Mouse (Mus musculus): Measurements from ENCODE around the gene Psmb8.
"Not testable (repeated sequence)": the region's sequence is repeated elsewhere in the genome, so short reads cannot be mapped to it uniquely, and the experiment has no call there.

DNA sequence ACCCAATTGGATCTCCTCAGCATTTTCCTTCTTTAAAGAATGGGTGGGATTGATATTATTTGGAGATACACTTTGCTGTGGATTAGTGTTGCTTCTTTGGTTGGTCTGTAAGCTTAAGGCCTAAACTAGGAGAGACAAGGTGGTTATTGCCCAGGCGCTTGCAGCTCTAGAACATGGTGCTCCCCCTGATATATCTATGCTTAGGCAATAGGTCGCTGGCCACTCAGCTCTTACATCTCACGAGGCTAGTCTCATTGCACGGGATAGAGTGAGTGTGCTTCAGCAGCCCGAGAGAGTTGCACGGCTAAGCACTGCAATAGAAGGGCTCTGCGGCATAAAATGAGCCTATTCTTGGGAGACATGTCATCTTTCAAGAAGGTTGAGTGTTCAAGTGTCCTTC is 34.5 kb downstream of the Psmb8 start:
- TF ChIP-seq CTCF, POLR2A (IDR thresholded peaks at IDR 0.05; ENCODE audit: insufficient read depth, low read depth, low read length): not testable (repeated sequence)

All from olfactory bulb, adult 2 months (tissue).